Mouse (Mus musculus): ENCODE measurements around the gene Rgs7bp. TPM values are rescaled to one million over a fixed set of nuclear protein-coding genes. Genes with fewer than 3 reads are reported as not detected.

The Rgs7bp gene
- not detected in 2 replicates for polyA plus RNA-seq (2012)

DNA sequence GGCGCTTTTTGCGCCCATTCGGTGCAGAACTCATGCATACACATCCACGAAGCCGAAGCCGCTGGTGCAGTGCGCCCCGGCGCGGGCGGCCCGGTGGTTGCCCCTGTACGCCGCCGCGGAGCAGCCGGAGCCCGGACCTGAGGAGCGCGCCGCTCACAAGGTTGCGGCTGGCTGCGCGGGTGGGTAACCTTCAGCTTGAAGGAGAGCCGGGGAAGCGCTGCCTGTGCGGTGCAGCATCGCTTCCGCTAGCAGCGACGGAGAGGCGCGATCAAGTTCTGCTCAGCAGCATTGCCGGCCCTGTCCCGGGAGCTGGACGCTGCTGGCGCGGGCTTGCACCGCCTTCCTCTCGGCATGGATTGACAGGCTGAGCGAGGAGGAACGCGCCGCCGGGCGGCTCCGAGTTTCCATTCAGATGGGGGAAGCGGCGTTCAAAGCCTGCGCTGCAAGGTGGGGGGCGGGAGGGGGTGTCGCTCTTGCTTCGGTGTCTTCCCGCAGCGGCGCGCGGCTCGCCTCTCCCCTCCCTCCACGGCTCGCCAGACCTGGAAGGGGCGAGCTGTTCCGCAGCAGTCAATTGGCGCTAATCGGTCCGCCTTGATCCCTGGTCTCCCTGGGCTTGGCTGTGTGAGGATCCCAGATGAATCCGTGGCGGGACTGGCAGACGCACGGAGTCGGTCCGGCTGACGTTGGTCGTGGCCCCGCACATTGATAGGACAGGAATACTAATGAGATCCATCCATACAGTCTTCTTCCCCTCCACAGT, at the start of gene Rgs7bp:
Gene Rgs7bp, minus strand, starts transcription at position 750 of the 760 bp plus-strand sequence.
- TF ChIP-seq GATA1 (IDR thresholded peaks at IDR 0.05; ENCODE audit: low read length): no peak

DNA sequence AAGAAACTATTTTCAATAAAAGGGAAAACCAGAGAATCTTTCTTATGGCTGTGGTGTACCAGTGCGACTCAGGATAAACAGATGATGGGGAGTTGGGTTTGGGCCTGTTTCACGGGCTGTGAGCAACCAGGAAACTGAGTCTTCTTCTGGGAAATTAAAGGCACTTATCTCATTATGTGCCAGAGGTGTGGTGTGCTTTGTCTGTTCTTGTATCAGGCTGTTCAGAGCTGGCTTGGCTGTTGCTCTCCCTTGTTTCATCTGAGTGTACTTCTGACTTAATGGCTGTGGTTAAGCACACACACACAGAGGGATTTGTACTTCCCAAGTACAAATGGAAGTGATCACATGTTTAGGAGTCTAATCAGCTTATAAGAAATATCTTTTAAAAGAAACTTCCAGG, 49.7 kb upstream of the Rgs7bp start:
- no peak for TF ChIP-seq GATA1 (IDR thresholded peaks at IDR 0.05; ENCODE audit: low read length)

DNA sequence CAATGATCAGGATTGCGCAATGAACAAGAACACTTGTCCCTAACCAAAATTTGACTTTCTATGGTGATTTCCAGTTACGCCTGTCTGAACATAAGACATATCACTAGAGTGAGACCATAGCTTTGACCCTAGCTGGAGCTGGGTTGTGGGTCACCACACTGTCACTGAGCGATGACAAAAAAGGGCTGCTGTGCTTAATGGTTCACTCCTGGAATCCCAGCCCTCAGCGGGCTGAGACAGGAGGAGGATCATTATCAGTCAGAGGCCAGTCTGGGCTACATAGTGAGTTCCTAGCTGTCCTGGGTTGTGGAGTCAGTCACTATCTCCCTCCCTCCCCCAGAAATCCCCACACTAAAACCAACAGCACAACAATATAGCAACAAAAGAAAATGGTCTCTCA, 46.0 kb upstream of the Rgs7bp start:
- no peak for TF ChIP-seq GATA1 (IDR thresholded peaks at IDR 0.05; ENCODE audit: low read length)

DNA sequence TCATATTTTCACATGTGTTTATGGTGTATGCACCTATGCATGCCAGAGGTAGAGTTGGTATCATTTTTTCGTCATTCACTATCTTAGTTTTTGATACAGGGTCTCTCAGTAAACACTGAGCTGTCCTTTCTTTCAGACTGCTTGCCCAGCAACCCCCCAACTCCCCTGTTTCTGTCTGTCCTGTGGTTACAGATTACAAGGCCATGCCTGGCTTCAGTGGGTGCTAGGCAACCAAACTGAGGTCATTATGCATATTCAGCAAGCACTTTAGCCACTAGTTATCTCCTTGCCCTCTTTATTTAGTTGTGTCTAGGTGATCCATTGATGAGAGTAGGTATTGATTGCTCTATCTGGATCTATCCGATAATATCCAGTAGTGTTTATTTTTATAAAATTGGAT, 41.6 kb upstream of the Rgs7bp start:
- TF ChIP-seq GATA1 (IDR thresholded peaks at IDR 0.05; ENCODE audit: low read length): no peak

DNA sequence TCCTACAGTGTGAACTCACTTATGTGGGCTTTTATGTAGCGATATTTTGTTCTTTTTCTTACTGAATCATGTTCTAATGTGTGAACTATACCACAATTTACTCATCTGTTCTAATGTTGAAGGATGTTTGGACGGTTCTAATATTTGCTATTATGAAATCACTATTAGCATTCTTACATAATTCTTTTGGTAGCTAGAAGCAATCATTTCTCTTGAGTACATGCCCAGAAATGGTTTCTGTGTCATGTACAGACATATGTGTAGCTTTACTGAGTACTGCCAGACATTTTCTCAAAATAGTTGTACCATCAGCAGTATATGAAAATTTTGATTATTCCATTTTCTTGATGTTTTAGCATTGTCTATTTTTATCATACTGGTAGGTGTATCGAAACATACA, 34.5 kb upstream of the Rgs7bp start:
- no peak for TF ChIP-seq GATA1 (IDR thresholded peaks at IDR 0.05; ENCODE audit: low read length)

DNA sequence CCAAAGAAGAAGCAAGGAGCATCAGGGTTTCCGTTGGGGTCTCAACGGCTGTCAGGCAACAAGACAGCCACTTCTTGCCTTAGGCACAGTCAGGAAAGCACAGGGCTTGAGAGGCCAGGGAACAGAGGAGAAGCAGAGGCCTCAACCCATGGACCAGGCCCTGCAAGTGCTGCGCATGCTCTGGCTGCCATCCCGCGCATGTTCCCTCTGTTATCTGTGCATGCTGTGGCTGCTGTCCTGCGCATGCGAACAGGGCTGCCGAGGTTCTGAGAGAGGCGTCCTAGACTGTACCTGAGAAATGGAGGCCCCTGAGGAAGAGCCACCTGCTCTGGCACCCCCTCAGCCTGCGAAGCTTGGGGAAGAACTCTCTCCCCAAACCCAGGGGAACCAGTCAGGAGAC, 27.1 kb upstream of the Rgs7bp start, which contains the start of gene 4933425L06Rik:
Gene 4933425L06Rik, plus strand, starts transcription at position 261 of the 400 bp plus-strand sequence.
- no peak for TF ChIP-seq GATA1 (IDR thresholded peaks at IDR 0.05; ENCODE audit: low read length)

DNA sequence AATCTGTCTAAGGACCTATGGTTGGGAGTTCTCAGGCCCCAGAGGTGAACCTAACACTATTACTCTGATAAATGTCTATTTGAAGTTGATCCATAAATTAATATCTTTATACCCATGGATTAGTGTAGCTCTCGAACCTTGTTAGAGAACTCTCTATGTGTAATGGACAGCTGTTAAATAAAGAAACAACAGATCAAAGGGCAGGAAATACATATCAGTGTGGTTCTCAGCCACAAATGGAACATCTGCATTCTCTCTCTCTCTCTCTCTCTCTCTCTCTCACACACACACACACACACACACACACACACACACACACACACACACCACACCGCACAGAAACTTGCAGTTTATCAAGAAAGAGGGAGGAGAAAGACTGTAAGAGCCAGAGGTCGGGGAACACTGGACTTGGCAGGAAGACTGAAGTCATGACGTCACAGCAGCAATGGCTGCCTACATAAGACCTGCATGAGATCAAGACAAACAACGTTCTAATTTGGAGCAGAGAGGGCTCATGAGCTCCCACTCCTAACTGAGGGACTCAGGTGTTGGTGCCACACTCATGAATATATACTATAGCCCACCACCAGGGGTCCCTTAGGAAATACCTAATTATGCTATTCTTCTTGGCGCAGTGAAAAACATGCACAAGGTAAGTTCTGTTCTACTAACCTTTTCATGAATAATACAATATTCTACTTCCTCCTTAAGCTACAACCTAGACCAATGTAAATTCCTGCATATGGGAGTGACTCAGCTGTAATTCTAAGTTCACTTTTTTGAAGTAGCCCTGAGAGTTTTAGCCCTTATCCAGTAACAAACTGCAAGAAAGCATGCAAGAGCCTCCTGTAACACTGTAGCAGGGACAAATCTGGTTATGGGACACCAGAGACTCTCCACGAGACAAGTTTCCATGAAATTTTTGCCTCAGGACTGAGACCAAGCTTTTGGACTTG, 12.4 kb upstream of the Rgs7bp start:
- no peak for TF ChIP-seq GATA1 (IDR thresholded peaks at IDR 0.05; ENCODE audit: low read length)

DNA sequence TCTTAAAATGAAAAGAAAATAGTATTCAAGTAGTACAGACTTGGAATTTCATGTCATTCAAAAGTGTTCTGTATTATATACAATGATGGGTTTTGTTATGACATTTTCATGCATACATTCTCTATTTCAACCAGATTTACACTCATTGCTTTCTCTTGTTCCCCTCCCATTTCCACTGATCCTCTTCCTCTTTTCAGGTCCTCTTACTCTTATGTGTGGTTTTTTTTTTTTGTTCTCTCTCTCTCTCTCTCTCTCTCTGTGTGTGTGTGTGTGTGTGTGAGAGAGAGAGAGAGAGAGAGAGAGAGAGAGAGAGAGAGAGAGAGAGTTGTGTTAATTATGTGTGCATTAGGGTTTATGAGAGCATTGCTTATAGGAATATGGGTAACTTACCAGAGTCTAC, 11.4 kb upstream of the Rgs7bp start:
- TF ChIP-seq GATA1 (IDR thresholded peaks at IDR 0.05; ENCODE audit: low read length): no peak

DNA sequence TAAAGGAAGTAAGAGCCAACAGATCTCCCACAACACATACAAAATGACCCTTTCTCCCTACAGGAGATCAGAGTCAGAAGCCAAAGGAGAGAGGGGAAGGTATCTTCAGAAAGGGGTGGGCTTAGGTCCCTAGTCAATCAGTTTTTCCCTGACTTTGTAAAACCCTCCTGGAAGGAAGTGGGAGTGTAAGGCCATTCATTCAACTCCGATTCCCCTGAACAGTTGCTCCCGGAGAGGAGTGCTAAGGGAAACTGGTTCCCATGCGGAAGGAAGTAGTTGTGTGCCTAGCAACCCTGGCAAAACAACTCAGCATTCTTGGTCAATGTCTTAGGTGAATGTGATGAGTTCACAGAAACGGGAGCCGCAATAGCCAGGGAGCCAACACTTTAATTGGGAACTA, 644 bp upstream of the Rgs7bp start:
- TF ChIP-seq GATA1 (IDR thresholded peaks at IDR 0.05; ENCODE audit: low read length): no peak

DNA sequence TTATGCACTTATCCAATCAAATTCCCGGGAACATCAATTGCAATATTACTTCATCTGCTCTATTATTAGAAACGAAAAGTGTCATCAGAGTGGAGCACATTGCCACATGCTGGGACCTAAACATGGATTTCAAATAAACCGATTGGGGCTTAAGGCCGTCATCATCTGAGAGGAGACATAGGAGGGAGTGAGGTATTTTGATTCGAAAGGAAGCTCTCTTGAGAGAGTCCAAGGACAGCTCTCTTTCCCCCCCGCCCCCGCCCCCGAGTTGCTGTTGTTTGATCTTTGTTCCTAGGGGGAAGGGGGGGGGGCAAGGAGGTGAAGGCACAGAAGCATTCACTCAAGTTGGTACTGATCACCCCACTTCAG, 195 bp upstream of the Rgs7bp start:
- no peak for TF ChIP-seq GATA1 (IDR thresholded peaks at IDR 0.05; ENCODE audit: low read length)

DNA sequence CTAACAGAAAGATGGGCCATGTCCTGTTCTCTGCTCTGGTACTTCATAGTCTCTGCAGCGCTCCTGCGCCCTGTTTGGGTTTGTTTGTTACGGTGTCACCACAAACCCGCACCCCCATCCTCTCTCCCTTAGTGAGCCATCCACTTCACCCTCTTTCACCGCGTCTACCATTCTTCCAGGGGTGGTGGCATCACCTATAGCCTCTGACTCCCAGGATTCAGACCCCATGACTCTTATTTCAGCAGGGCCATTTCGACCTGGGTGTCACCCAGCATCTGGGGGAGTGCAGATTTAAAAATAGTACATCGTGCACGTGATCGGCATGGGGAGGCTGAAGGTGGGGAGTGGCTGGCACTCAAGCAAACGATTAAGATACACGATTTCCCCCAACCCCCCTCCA, 1.1 kb downstream of the Rgs7bp start:
- TF ChIP-seq GATA1 (IDR thresholded peaks at IDR 0.05; ENCODE audit: low read length): no peak

DNA sequence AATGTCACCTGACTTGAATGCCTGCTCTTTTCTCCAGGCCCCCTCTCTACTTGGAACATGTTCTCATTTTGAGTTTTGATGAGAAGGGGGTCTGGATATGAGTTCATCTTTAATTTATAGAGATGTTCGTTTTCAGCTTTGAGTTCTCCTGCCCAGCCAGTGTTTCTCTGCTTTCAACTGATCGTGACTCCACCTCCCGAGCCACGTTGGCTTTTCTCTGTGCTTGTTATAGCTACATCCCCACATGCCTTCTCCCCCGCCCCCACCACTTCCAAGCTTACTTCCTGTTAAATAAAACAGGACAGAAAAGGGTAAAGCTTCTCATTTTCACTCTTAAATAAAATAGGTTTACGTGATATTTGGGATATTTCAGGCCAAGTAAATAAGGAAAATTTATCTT, 3.3 kb downstream of the Rgs7bp start:
- no peak for TF ChIP-seq GATA1 (IDR thresholded peaks at IDR 0.05; ENCODE audit: low read length)

DNA sequence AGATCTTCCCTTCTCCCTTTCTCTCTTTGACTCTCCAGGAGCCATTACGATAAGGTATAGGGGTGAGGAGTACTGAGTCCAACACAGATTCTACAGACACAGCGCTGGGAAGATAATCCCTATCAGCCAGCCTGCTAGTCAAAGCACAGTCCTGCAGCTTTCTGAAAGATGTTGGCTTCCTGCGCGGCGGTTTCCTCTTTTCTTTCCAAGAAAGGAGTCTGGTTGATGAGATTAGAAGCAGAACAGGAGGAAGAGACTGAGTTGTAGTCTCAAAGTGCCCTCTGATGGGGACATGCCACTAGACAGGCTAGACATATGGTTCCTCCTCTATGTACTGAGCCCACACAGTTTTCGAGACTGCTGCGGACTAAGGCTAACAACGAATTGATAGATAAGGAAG, 6.1 kb downstream of the Rgs7bp start:
- TF ChIP-seq GATA1 (IDR thresholded peaks at IDR 0.05; ENCODE audit: low read length): peak; percentile 94

DNA sequence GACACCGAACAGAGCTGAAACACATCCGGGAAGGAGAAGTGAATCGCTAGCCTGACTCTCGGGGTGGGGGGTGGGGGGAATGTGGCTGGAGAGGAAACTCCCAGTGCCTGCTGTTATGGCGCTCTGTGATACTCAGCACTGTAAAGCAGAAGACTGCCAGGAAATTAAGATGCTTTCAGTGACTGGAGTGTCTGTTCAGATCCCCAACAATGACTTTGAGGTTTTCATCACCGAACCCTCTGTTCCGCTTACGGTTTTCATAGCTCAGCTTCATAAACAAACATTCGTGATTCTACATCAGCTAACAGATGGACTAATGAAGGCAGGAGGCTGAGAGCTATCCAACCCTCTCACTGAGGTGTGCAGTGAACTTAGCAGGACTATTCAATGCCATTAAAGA, 7.4 kb downstream of the Rgs7bp start:
- TF ChIP-seq GATA1 (IDR thresholded peaks at IDR 0.05; ENCODE audit: low read length): no peak

DNA sequence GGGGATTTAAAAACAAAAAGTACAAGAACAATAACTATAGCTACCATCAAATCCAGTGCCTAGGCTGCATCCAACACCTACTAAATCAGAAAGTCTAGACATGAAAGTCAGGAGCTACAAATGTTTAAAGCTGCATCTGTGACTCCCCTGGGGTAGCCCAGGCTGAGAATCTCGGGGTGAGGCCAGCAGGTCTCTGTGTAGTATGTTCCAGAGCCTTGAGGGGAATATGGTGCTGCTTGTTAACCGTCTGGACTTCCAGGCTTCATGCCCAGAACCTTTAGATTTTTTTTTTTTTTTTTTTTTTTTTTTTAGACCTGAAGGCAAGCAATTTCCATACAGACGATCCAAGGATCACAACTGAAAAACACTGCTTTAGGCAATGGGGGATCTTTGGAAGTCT, 10.8 kb downstream of the Rgs7bp start:
- no peak for TF ChIP-seq GATA1 (IDR thresholded peaks at IDR 0.05; ENCODE audit: low read length)

DNA sequence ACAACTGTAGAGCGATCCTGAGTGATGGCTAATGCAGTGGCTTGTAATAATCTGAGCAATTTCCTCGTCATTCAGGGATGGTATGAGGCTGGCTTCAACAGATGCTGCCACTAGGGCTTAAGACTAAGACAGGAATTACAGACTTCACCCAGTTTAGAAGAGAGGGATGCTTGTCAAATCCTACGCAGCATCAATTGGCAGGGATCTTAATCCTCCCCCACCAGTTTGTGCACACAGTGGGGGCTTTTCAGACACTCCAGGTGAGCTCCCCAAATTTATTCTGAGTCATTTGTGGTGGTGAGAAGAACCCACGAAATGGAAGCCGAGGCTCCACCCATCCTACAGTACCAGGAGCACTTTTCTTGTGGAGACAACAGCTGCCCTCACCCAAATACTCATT, 16.4 kb downstream of the Rgs7bp start:
- TF ChIP-seq GATA1 (IDR thresholded peaks at IDR 0.05; ENCODE audit: low read length): no peak

DNA sequence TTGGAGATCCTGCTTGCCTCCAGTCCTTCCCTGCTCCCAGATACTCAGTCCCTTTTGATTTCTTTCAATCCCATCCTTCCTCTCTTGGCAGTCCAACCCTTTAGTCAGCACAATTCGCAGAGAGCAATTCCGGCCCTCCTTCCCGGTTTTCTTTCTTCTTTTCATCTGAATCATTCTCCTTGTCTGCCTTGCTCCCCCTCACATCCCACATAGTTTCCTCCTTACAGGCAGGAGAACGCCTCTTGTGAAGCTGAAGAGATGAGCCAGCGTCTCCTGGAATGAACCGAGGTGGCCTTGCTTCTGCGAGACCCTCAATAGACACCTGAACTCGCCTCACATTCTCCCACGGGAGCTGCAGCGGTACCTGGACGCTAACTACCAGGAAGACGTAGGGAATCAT, 16.9 kb downstream of the Rgs7bp start:
- no peak for TF ChIP-seq GATA1 (IDR thresholded peaks at IDR 0.05; ENCODE audit: low read length)
